Mouse (Mus musculus) CD4-positive naive resting alpha-beta T cell, adult 57 days (primary cell): Measurements from ENCODE around the gene Acp5. TPM values are rescaled to one million over a fixed set of nuclear protein-coding genes. Genes with fewer than 3 reads are reported as not detected.

Source experiments
- total RNA-seq: library from RNA; stranded (reverse); gene quantifications from one replicate; pipeline ENCODE4 v1.2.4, GENCODE M21; 2023

The Acp5 gene
- 202 TPM for total RNA-seq

GRCm38 (mm10) chr9:22135644-22136390, at the start of gene Acp5:
Gene Acp5, minus strand, starts transcription at chr9:22135711.

GRCm38 (mm10) chr9:22156497-22157245, 21.2 kb upstream of the Acp5 start, which contains the start of gene Pigyl:
Gene Pigyl, plus strand, starts transcription at chr9:22156846.

GRCm38 (mm10) chr9:22116740-22117426, 18.6 kb downstream of the Acp5 start, which contains the start of gene Elof1:
Gene Elof1, minus strand, starts transcription at chr9:22117172.

GRCm38 (mm10) chr9:22098993-22099696, 36.4 kb downstream of the Acp5 start, which contains the start of gene Cnn1:
Gene Cnn1, plus strand, starts transcription at chr9:22099216.

GRCm38 (mm10) chr9:22085022-22085834, 50.3 kb downstream of the Acp5 start, which contains the start of gene Ecsit:
Gene Ecsit, minus strand, starts transcription at chr9:22085438.

Other genes starting within 250 kb of the Acp5 start
- gene Rab3d, start 217.5 kb downstream of the Acp5 start, total RNA-seq: 19.6 TPM
- gene Ccdc159, start 208.2 kb downstream of the Acp5 start, total RNA-seq: not detected
- not detected for gene Tmem205, start 208.2 kb downstream of the Acp5 start, total RNA-seq
- gene Plppr2, start 198.7 kb downstream of the Acp5 start, total RNA-seq: 1.0 TPM
- gene Swsap1, start 180.0 kb downstream of the Acp5 start, total RNA-seq: 7.9 TPM
- 0.53 TPM for gene Epor, start 172.2 kb downstream of the Acp5 start, total RNA-seq
- not detected for gene Rgl3, start 146.3 kb downstream of the Acp5 start, total RNA-seq
- not detected for gene Ccdc151, start 133.1 kb downstream of the Acp5 start, total RNA-seq
- 91.3 TPM for gene Prkcsh, start 132.9 kb downstream of the Acp5 start, total RNA-seq
- gene Elavl3, start 83.7 kb downstream of the Acp5 start, total RNA-seq: not detected
- not detected for gene Gm49318, start 64.5 kb downstream of the Acp5 start, total RNA-seq
- 28.7 TPM for gene Zfp653, start 64.3 kb downstream of the Acp5 start, total RNA-seq
- 29.4 TPM for gene Ecsit, start 50.3 kb downstream of the Acp5 start, total RNA-seq
- gene Cnn1, start 36.5 kb downstream of the Acp5 start, total RNA-seq: not detected
- 32.2 TPM for gene Elof1, start 18.5 kb downstream of the Acp5 start, total RNA-seq
- gene Pigyl, start 21.1 kb upstream of the Acp5 start, total RNA-seq: 19.9 TPM
- not detected for gene Zfp872, start 52.4 kb upstream of the Acp5 start, total RNA-seq
- gene Zfp809, start 90.0 kb upstream of the Acp5 start, total RNA-seq: 36.4 TPM
- 2.5 TPM for gene Zfp599, start 124.2 kb upstream of the Acp5 start, total RNA-seq
- gene Zfp810, start 171.9 kb upstream of the Acp5 start, total RNA-seq: 12.8 TPM